Mouse (Mus musculus): ENCODE measurements around the gene Scgb2b2. TPM values are rescaled to one million over a fixed set of nuclear protein-coding genes. Genes with fewer than 3 reads are reported as not detected.

Gene Scgb2b2
- polyA plus RNA-seq (2014; fragmentation: Nextera tagmentation; extraction: Ambion mirVana): not detected in 2 replicates

DNA sequence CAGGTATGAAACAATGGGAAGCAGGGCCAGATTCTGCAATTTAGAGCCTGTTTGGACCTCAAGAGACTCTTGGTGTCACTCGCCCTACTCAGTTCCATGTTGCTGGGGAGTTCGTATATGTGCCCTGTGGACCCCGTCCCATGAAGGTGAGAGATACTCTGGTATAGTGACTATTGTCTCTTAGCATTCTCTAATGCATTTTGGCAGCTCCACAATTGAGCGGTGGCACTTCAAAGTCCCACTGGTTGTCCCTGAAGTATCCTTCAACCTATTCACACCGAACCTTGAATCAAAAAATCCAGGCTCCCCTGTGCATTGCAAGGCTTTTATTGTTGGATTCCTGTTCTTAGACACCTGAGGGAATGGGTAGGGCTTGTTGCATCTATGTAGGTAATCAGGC is at the start of gene Scgb2b2:
Gene Scgb2b2 (plus strand): TSS at position 301 of the 400 bp plus-strand sequence.
- 76% methylated on average over 5 of the region's 5 CpGs for WGBS

DNA sequence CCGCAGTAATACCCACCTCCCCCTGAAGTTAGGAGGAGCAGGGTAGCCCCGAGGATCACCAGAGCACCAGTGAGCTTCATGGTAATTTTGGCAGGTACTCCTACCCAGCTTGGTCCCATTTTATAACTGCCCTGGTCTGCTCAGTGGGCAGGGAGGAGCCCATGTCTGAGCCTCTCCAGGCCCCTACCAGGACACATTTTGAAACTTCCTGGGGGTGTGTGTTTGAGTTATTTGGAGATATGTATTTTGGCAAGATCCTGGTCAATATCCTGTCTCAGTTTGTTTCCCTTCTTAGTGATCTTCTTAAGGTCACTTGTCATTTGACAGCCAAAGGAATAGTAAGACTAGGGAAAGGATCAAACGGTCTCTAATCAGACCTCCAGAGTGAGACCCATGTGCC is 1.4 kb downstream of the Scgb2b2 start, which contains the start of gene Scgb1b2:
Gene Scgb1b2 (minus strand): TSS at position 101 of the 400 bp plus-strand sequence.
- Histone ChIP-seq H3K9ac (no peak within 1 kb of the TSS), H3K4me2 (no peak within 1 kb of the TSS), H3K36me3 (ENCODE audit: insufficient read depth) (no peaks in the 10 kb centered on the region), H3K9me3 (ENCODE audit: low read depth, low read length) (no peaks in the 10 kb centered on the region), H3K27me3 (ENCODE audit: insufficient read depth, low read length) (no peaks in the 10 kb centered on the region), H3K4me1 (ENCODE audit: insufficient read depth) (no peaks in the 10 kb centered on the region), H3K4me3 (ENCODE audit: low read depth, low read length) (no peak within 1 kb of the TSS), H3K27ac (ENCODE audit: low read depth) (no peak within 1 kb of the TSS)
- DNase-seq: no peak
- TF ChIP-seq CTCF (IDR thresholded peaks at IDR 0.05; ENCODE audit: low read depth): no peak
- no peak for ATAC-seq (ENCODE audit: insufficient read depth)
- WGBS: 75% methylated on average over 3 of the region's 3 CpGs

More for the DNA sequence above, at the start of gene Scgb2b2:
- Histone ChIP-seq H3K9me3 (ENCODE audit: low read depth, low read length) (no peaks in the 10 kb centered on the region), H3K4me2 (no peak within 1 kb of the TSS), H3K36me3 (ENCODE audit: insufficient read depth) (no peaks in the 10 kb centered on the region), H3K27ac (ENCODE audit: low read depth) (no peak within 1 kb of the TSS), H3K4me1 (ENCODE audit: insufficient read depth) (no peaks in the 10 kb centered on the region), H3K4me3 (ENCODE audit: low read depth, low read length) (no peak within 1 kb of the TSS), H3K9ac (no peak within 1 kb of the TSS), H3K27me3 (ENCODE audit: insufficient read depth, low read length) (no peaks in the 10 kb centered on the region)
- ATAC-seq (ENCODE audit: insufficient read depth) (no peak), DNase-seq (no peak)
- no peak for TF ChIP-seq CTCF (IDR thresholded peaks at IDR 0.05; ENCODE audit: low read depth)

Other genes starting within 250 kb of the Scgb2b2 start
- gene Fxyd5, start 248.0 kb upstream of the Scgb2b2 start, polyA plus RNA-seq (2014; fragmentation: Nextera tagmentation; extraction: Ambion mirVana): 40.4 and 43.9 TPM in 2 replicates
- 9.1 and 9.8 TPM in 2 replicates for gene Fxyd7, start 239.0 kb upstream of the Scgb2b2 start, polyA plus RNA-seq (2014; fragmentation: Nextera tagmentation; extraction: Ambion mirVana)
- gene Fxyd1, start 233.3 kb upstream of the Scgb2b2 start, polyA plus RNA-seq (2014; fragmentation: Nextera tagmentation; extraction: Ambion mirVana): 51.4 and 56.6 TPM in 2 replicates
- 0.13 and 0.38 TPM in 2 replicates for gene Lgi4, start 231.2 kb upstream of the Scgb2b2 start, polyA plus RNA-seq (2014; fragmentation: Nextera tagmentation; extraction: Ambion mirVana)
- gene Fxyd3, start 213.8 kb upstream of the Scgb2b2 start, polyA plus RNA-seq (2014; fragmentation: Nextera tagmentation; extraction: Ambion mirVana): 30.7 and 34.0 TPM in 2 replicates
- 9.9 and 10.8 TPM in 2 replicates for gene Hpn, start 175.2 kb upstream of the Scgb2b2 start, polyA plus RNA-seq (2014; fragmentation: Nextera tagmentation; extraction: Ambion mirVana)
- gene Scn1b, start 163.5 kb upstream of the Scgb2b2 start, polyA plus RNA-seq (2014; fragmentation: Nextera tagmentation; extraction: Ambion mirVana): 0.93 and 1.3 TPM in 2 replicates
- 56.7 and 67.2 TPM in 2 replicates for gene Gramd1a, start 134.6 kb upstream of the Scgb2b2 start, polyA plus RNA-seq (2014; fragmentation: Nextera tagmentation; extraction: Ambion mirVana)
- gene Scgb1b2, start 1.3 kb downstream of the Scgb2b2 start, polyA plus RNA-seq (2014; fragmentation: Nextera tagmentation; extraction: Ambion mirVana): not detected in 2 replicates
- gene Scgb2b3, start 71.6 kb downstream of the Scgb2b2 start, polyA plus RNA-seq (2014; fragmentation: Nextera tagmentation; extraction: Ambion mirVana): not detected in 2 replicates
- not detected in 2 replicates for gene Scgb1b3, start 85.1 kb downstream of the Scgb2b2 start, polyA plus RNA-seq (2014; fragmentation: Nextera tagmentation; extraction: Ambion mirVana)